Mouse (Mus musculus) midbrain, postnatal 0 days (tissue): ENCODE data around the gene Il11. TPM values are rescaled to one million over a fixed set of nuclear protein-coding genes. Genes with fewer than 3 reads are reported as not detected.
A peak's percentile ranks its signal among the peaks of the same experiment; 100 is the strongest.

Experiments used
- ATAC-seq: fragments of 200-750 bp; cut with Nextera tagmentation; 2 replicates; pipeline ENCODE4 v1.8.0; 2017; ENCODE audit warnings: moderate number of reproducible peaks, mild to moderate bottlenecking, moderate TSS enrichment, moderate library complexity; ENCODE audit not compliant: low FRiP score
- DNase-seq: peaks from one replicate; pipeline ENCODE4 v3.0.0-alpha.2; 2015; ENCODE audit warnings: low spot score
- H3K27ac ChIP-seq: fragments of 300-500 bp; sonication (generic); 2 replicates; pipeline ENCODE4 v1.5.1; 2014; ENCODE audit warnings: low read depth, mild to moderate bottlenecking, low read length, mixed read lengths
- H3K27me3 ChIP-seq: fragments of 300-500 bp; sonication (generic); 2 replicates; pipeline ENCODE4 v1.6.1; 2014; ENCODE audit warnings: low read length, control low read depth, mixed read lengths; ENCODE audit not compliant: insufficient read depth
- H3K36me3 ChIP-seq: fragments of 300-500 bp; sonication (generic); 2 replicates; pipeline ENCODE4 v1.6.1; 2014; ENCODE audit warnings: low read length, control low read depth, mixed read lengths; ENCODE audit not compliant: insufficient read depth
- H3K4me1 ChIP-seq: fragments of 300-500 bp; sonication (generic); 2 replicates; pipeline ENCODE4 v1.6.1; 2014; ENCODE audit warnings: mild to moderate bottlenecking, control low read depth, antibody characterized with exemption, low read length, mixed read lengths; ENCODE audit not compliant: insufficient read depth
- H3K4me2 ChIP-seq: fragments of 300-500 bp; sonication (generic); 2 replicates; pipeline ENCODE4 v1.6.1; 2014; ENCODE audit warnings: low read depth, mild to moderate bottlenecking, low read length, mixed read lengths; ENCODE audit not compliant: poor library complexity, severe bottlenecking
- H3K4me3 ChIP-seq: fragments of 300-500 bp; sonication (generic); 2 replicates; pipeline ENCODE4 v1.5.1; 2014; ENCODE audit warnings: low read depth, mild to moderate bottlenecking, low read length, moderate library complexity
- H3K9ac ChIP-seq: fragments of 300-500 bp; sonication (generic); replicated peaks from 2 replicates; pipeline ENCODE4 v1.6.1; 2014; ENCODE audit warnings: mild to moderate bottlenecking, low read length, moderate library complexity, mixed read lengths; ENCODE audit not compliant: poor library complexity, severe bottlenecking
- H3K9me3 ChIP-seq: fragments of 300-500 bp; sonication (generic); 2 replicates; pipeline ENCODE4 v1.6.1; 2016; ENCODE audit warnings: low read length, control low read depth
- CTCF ChIP-seq: IDR thresholded peaks from 2 replicates; pipeline ENCODE4 v1.5.1; 2016; ENCODE audit warnings: antibody characterized with exemption, mild to moderate bottlenecking
- WGBS: fragments of 180-500 bp; shearing (Covaris S2); extraction: QIAGEN DNeasy Blood & Tissue Kit; methylation state at CpG from one replicate; pipeline ENCODE4 v1.1.7; 2014; 5-methylcytosine and 5-hydroxymethylcytosine counted together
- polyA plus RNA-seq: library from polyadenylated mRNA; unstranded; fragments of >200 nt; fragmentation: Nextera tagmentation; extraction: Ambion mirVana; gene quantifications from 2 replicates; pipeline ENCODE4 v1.2.1, GENCODE M21; 2015
- total RNA-seq: library from RNA; depleted of rRNA; stranded (reverse); fragments of >200 nt; gene quantifications from 2 replicates; pipeline ENCODE4 v1.2.3, GENCODE M21; 2014

Gene Il11
- total and polyA plus RNA-seq, 2 experiments from 2014 or later: 1.4 to 1.7 TPM

GRCm38 (mm10) chr7:4764946-4765710 lies 17.5 kb downstream of the Il11 start:
- no peak for DNase-seq

GRCm38 (mm10) chr7:4759670-4760069 lies 23.0 kb downstream of the Il11 start:
- no peak for TF ChIP-seq CTCF
- Histone ChIP-seq H3K4me3 (no peak overlapping the region), H3K27ac (no peak overlapping the region), H3K9me3 (no peaks in the 10 kb centered on the region), H3K36me3 (no peaks in the 10 kb centered on the region), H3K27me3 (no peaks in the 10 kb centered on the region), H3K4me1 (no peaks in the 10 kb centered on the region), H3K4me2 (no peak overlapping the region), H3K9ac (no peak overlapping the region)
- WGBS: 60% methylated on average over 1 of the region's 1 CpGs
- DNase-seq: no peak
- ATAC-seq: no peak

More at GRCm38 (mm10) chr7:4764946-4765710, 17.5 kb downstream of the Il11 start:
- no peaks in the 10 kb centered on the region for H3K27me3 ChIP-seq
- H3K9me3 ChIP-seq: no peaks in the 10 kb centered on the region
- TF ChIP-seq CTCF: no peak
- no peak for ATAC-seq
- H3K27ac ChIP-seq: no peak overlapping the region
- H3K4me1 ChIP-seq: no peaks in the 10 kb centered on the region
- H3K36me3 ChIP-seq: no peaks in the 10 kb centered on the region
- no peak overlapping the region for H3K4me3 ChIP-seq
- no peak overlapping the region for H3K4me2 ChIP-seq
- H3K9ac ChIP-seq: no peak overlapping the region
- 21% methylated on average over 4 of the region's 4 CpGs for WGBS

GRCm38 (mm10) chr7:4752821-4753570 lies 29.7 kb downstream of the Il11 start, which contains the start of gene Cox6b2:
Gene Cox6b2 (minus strand): TSS chr7:4753094.
- 2% methylated on average over 24 of the region's 24 CpGs for WGBS
- DNase-seq (peak; percentile 94), ATAC-seq (peak; percentile 89)
- Histone ChIP-seq H3K27me3 (no peaks in the 10 kb centered on the region), H3K36me3 (no peaks in the 10 kb centered on the region), H3K9me3 (no peaks in the 10 kb centered on the region), H3K27ac (peak within 1 kb of the TSS; percentile 43), H3K9ac (peak within 1 kb of the TSS; percentile 59), H3K4me2 (peak within 1 kb of the TSS; percentile 65), H3K4me1 (no peaks in the 10 kb centered on the region), H3K4me3 (peak within 1 kb of the TSS; percentile 43)
- TF ChIP-seq CTCF: 0 out of 2 replicates have a peak, but pooled peaks have one; percentile 18

GRCm38 (mm10) chr7:4751971-4752820 lies 30.5 kb downstream of the Il11 start:
- H3K36me3 ChIP-seq: no peaks in the 10 kb centered on the region
- H3K4me1 ChIP-seq: no peaks in the 10 kb centered on the region
- peak overlapping the region; percentile 65 for H3K4me2 ChIP-seq
- no peak for TF ChIP-seq CTCF
- H3K9me3 ChIP-seq: no peaks in the 10 kb centered on the region
- ATAC-seq (peak; percentile 76), DNase-seq (peak; percentile 39)
- peak overlapping the region; percentile 43 for H3K4me3 ChIP-seq
- 1% methylated on average over 30 of the region's 30 CpGs for WGBS
- no peaks in the 10 kb centered on the region for H3K27me3 ChIP-seq
- peak overlapping the region; percentile 59 for H3K9ac ChIP-seq
- peak overlapping the region; percentile 43 for H3K27ac ChIP-seq

GRCm38 (mm10) chr7:4749169-4749568 lies 33.5 kb downstream of the Il11 start:
- WGBS: 82% methylated on average over 2 of the region's 2 CpGs

More at GRCm38 (mm10) chr7:4749169-4749568, 33.5 kb downstream of the Il11 start:
- no peak overlapping the region for H3K4me2 ChIP-seq
- DNase-seq (no peak), ATAC-seq (no peak)
- no peaks in the 10 kb centered on the region for H3K4me1 ChIP-seq
- H3K36me3 ChIP-seq: peaks cover 17% of the 10 kb centered on the region
- H3K9ac ChIP-seq: no peak overlapping the region
- H3K27me3 ChIP-seq: no peaks in the 10 kb centered on the region
- H3K9me3 ChIP-seq: no peaks in the 10 kb centered on the region
- H3K4me3 ChIP-seq: no peak overlapping the region
- no peak overlapping the region for H3K27ac ChIP-seq
- TF ChIP-seq CTCF: no peak
